Mouse (Mus musculus): Measurements from ENCODE around the gene Olfr965.
A peak's percentile ranks its signal among the peaks of the same experiment; 100 is the strongest.
"Not testable (repeated sequence)": the region's sequence is repeated elsewhere in the genome, so short reads cannot be mapped to it uniquely, and the experiment has no call there.

Olfr965 gene

DNA sequence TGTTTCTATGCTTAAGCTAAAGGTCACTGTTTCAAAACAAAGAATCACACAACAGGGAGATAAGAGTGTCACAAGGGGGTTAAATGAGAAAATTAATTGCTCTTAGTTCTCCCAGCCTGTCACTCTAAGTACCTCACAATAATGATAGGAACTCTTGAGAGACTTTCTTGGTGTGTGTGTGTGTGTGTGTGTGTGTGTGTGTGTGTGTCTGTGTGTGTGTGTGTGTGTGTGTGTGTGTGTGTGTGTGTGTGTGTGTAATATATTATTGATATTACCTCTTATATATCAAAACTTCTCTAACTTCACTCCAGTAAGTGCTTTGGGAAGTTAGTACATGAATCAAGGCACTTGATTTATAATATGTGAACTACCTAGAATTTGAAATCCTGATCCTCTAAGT, at the start of gene Olfr965:
TSS of gene Olfr965 (plus strand) at position 301 of the 400 bp plus-strand sequence.
- no peak for DNase-seq (ENCODE audit: low spot score in 2 of 2)

DNA sequence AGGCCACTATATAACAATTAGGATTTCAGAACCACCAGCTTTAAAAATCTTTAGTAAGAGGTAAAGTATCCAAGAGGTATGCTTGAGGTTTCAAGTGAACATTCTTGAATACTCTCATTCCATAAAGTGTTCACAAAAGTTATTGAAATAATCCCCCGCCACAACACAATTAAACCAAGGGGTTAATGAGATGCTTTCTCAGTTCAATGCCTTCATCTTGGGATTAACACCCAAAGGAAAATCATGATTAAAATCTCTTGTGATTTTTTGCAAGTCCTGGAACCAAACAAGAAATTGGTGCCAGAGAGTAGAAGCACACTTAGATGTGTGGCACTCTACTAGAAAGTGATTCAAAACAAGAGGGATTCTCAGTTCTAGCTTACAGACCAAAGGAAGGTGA, 44.2 kb upstream of the Olfr965 start, which contains the start of gene Olfr963:
TSS of gene Olfr963 (plus strand) at position 301 of the 400 bp plus-strand sequence.
- no peak for DNase-seq (ENCODE audit: low spot score in 2 of 2)

GRCm38 (mm10) chr9:39669723-39670122, 41.4 kb upstream of the Olfr965 start:
- DNase-seq (ENCODE audit: low spot score in 2 of 2): no peak

DNA sequence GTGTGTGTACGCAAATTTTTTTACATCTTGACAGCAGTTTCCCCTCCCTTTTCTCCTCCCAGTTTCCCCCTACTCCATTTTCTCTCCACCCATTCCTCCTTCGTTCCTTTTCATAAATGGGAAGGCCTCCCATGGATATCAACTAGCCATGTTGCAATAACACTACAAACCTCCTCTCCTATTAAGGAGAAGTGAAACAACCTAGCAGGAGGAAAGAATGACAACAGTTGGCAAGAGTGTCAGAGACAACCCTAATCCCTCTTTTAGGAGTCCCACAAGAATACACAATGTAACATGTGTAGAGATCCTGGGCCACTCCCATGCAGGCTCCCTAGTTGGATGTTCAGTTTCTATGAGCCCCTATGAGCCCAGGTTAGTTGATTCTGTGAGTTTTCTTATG, 36.3 kb upstream of the Olfr965 start:
- DNase-seq (ENCODE audit: low spot score in 2 of 2): no peak

DNA sequence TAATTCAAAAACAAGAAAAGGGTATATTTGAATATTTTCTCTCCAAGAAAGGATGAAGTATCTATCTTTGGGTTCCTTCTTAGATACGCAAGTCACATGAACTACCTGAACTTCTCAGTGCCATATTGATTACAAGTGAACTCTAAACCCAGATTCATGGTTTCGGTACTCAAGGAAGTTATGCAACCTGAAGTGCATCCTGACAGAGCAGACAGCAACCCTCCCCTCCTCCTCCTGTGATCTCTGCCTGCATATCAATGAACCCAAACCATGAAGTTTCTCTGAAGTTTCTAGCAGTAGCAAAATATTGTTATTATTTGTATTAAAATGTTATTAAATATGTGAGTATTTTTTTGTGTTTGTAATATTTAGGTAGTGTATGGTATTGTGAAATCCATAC, 32.6 kb upstream of the Olfr965 start:
- DNase-seq (ENCODE audit: low spot score in 2 of 2): no peak

DNA sequence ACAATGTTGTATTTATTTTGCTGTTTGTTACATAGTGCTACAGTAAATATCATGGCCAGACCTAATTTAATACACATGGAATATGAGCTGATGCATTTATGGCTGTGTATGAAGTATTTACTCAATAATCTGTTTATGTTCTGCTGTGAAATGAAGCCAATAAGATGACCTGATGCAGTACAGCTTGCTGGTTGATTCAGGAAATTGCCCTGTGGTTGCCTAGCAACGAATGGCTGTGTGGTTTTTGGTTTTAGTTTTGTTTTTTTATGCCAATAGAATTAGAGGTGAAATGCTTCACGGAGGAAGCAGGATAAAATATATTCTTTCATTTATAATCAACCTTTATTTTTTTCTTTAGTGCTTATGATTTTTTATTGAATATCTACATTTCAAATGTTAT, 31.9 kb upstream of the Olfr965 start:
- DNase-seq (ENCODE audit: low spot score in 2 of 2): no peak

GRCm38 (mm10) chr9:39701123-39701522, 10.0 kb upstream of the Olfr965 start:
- not testable (repeated sequence) for DNase-seq (ENCODE audit: low spot score in 2 of 2)

- DNase-seq (ENCODE audit: low spot score in 2 of 2): no peak
These were observed 4.1 kb upstream of the Olfr965 start, which contains the start of gene Olfr149 for GRCm38 (mm10) chr9:39707017-39707416. Olfr149 (minus strand) TSS chr9:39707117.

GRCm38 (mm10) chr9:39708958-39709357, 2.2 kb upstream of the Olfr965 start:
- DNase-seq (ENCODE audit: low spot score in 2 of 2): peak in 1 of 2 experiments; percentile 11

DNA sequence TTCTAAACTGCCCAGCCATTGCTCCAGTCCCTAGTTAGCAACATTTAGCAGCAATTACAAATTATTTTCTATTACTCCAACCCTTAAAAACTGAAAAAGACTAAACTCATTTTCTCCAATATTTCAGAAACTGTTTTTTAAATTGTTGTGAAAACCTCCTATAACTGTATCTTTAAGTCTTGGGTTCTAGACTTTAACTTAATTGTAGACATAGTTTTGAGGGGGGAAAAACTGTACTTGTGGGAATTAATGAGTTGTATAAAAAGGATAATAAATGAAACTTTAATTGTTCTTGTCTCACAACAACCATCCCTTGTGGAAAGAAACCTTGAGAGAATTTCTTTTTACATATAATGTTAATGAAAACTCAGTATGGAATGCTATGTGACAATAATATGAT, 19.5 kb downstream of the Olfr965 start, which contains the start of gene Olfr150:
TSS of gene Olfr150 (plus strand) at position 301 of the 400 bp plus-strand sequence.
- no peak for DNase-seq (ENCODE audit: low spot score in 2 of 2)

- DNase-seq (ENCODE audit: low spot score in 2 of 2): no peak
These were observed 29.6 kb downstream of the Olfr965 start for GRCm38 (mm10) chr9:39740741-39741140.

DNA sequence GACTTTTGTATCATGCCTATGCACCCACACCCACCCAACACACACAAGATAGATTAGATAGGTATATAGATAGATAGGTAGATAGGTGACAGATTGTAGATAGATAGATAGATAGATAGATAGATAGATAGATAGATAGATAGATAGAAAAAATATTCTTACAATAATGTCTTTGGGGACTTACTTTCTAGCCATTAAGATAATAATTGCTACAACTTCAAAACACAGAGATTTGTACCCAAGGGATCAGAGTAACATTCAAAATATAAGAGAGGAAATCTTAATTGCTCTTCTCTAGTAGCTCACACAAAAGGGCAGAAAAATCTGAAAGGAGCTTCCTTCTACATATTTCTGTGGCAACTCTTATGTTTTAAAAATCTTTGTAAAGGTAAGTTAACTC, 34.8 kb downstream of the Olfr965 start, which contains the start of gene Olfr967:
TSS of gene Olfr967 (plus strand) at position 301 of the 400 bp plus-strand sequence.
- DNase-seq (ENCODE audit: low spot score in 2 of 2): no peak

GRCm38 (mm10) chr9:39746428-39746827, 35.3 kb downstream of the Olfr965 start:
- DNase-seq (ENCODE audit: low spot score in 2 of 2): no peak

All from cerebellum, postnatal 4 days (tissue).